Mouse (Mus musculus): ENCODE measurements around the gene Blcap. TPM values are rescaled to one million over a fixed set of nuclear protein-coding genes. Genes with fewer than 3 reads are reported as not detected.

Gene Blcap
- polyA plus RNA-seq, 1 experiment = 27.1 TPM

DNA sequence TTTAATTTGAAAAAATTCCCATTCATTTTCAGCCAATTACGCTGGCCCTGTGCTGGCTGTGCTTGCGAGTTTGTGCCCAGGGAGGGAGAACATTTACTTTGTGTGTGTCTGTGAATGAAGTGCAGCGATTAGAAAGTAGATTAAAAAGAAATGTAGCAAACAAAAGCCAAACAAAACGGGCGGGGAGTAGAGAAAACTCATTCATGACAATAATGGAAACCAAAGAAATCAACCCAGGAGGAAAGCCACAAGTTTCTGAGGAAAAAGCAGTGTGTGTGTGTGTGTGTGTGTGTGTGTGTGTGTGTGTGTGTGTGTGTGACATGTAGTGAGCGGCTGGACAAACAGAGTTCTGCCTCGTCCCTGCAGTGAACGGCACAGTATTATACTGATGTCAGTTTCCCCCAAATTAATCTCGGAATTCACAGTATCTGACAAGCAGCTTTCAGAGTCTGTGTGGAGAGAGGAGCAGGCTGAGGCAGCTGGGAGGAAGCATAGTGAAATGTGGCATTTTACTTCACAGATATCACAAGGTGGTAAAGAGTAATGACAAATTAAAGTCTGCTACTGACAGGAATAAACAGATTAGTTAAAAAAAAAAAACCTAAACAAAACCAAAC is 30.0 kb downstream of the Blcap start:
- no peaks in the 10 kb centered on the region for H3K79me2 ChIP-seq (ENCODE audit: control insufficient read depth, insufficient read depth)
- no peak overlapping the region for H3K4me3 ChIP-seq
- H3K4me2 ChIP-seq (ENCODE audit: low read depth) = no peak overlapping the region
- no peaks in the 10 kb centered on the region for H3K27me3 ChIP-seq (ENCODE audit: control insufficient read depth, insufficient read depth, insufficient read length)
- peaks cover 6% of the 10 kb centered on the region for H3K36me3 ChIP-seq (ENCODE audit: control insufficient read depth, insufficient read depth)
- H3ac ChIP-seq (ENCODE audit: control insufficient read depth, insufficient read length) = no peak overlapping the region
- TF ChIP-seq MYOG (IDR thresholded peaks at IDR 0.05; ENCODE audit: control insufficient read depth in 1 of 3, insufficient read depth in 1 of 3, insufficient read length in 2 of 3, low read depth in 2 of 3) = no peak
- TF ChIP-seq TCF3 (IDR thresholded peaks at IDR 0.05; ENCODE audit: insufficient read length, low read depth) = no peak
- TF ChIP-seq POLR2AphosphoS2 (IDR thresholded peaks at IDR 0.05; ENCODE audit: insufficient read length, low read depth) = no peak
- no peak for TF ChIP-seq SRF (IDR thresholded peaks at IDR 0.05; ENCODE audit: control insufficient read depth, insufficient read length, low read depth)
- no peak for TF ChIP-seq TCF12 (IDR thresholded peaks at IDR 0.05; ENCODE audit: insufficient read depth, poor library complexity, severe bottlenecking)
- TF ChIP-seq REST (IDR thresholded peaks at IDR 0.05; ENCODE audit: insufficient read depth, insufficient read length) = no peak
- no peak for TF ChIP-seq POLR2A (IDR thresholded peaks at IDR 0.05; ENCODE audit: insufficient read length, low read depth)
- no peak for TF ChIP-seq MAX (IDR thresholded peaks at IDR 0.05; ENCODE audit: low read depth)
- TF ChIP-seq MYOD1 (IDR thresholded peaks at IDR 0.05; ENCODE audit: control insufficient read depth in 1 of 3, insufficient read length in 2 of 3, low read depth in 2 of 3) = no peak
- TF ChIP-seq CEBPB (IDR thresholded peaks at IDR 0.05; ENCODE audit: insufficient read depth, poor library complexity, severe bottlenecking) = no peak
- no peak for TF ChIP-seq E2F4 (IDR thresholded peaks at IDR 0.05; ENCODE audit: insufficient read depth)
- TF ChIP-seq USF1 (IDR thresholded peaks at IDR 0.05; ENCODE audit: low read depth) = no peak

DNA sequence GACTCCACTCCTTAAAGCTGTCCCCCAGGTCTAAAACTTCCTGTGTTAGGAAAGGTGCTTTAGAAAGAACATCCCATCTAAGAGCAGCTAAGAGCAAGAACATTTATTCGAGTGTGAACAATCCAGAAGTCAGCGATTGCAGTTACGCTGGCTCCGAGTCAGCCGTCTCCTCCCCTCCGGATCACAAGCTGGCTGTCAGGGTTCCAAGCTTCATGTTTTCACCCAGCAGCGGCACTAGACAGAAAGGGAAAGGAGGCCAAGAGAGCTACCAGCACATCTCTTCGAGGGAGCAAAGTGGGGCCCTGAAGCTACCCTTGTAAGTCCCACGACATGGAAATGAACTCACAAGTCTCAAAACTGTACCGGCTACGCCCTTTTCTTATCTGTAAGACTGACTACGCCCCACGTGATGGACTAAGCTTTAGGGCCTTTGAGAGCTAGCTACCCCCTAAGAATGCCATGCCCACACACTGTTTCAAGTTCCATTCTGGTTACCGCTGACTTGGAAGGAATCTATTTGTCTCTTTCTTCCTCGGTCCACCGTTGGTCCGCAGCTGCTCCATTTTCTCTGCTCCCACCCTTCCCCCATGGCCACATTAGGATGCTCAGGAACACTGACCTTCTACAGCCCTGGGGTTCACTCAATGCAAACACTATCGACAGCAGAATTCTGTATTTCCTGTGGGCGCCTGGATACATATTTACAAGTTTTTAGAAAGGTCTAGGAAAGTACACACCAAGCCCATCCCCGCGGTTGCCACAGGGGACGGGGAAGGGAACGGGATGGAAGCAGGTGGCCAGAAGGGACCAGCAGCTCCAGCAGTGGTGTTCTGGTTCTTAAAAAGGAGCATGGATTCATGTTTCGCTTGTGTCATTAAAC is 30.8 kb downstream of the Blcap start:
- H3K36me3 ChIP-seq (ENCODE audit: control insufficient read depth, insufficient read depth) = peaks cover 6% of the 10 kb centered on the region
- H3K4me3 ChIP-seq = no peak overlapping the region
- no peaks in the 10 kb centered on the region for H3K27me3 ChIP-seq (ENCODE audit: control insufficient read depth, insufficient read depth, insufficient read length)
- no peak overlapping the region for H3ac ChIP-seq (ENCODE audit: control insufficient read depth, insufficient read length)
- TF ChIP-seq USF1 (IDR thresholded peaks at IDR 0.05; ENCODE audit: low read depth) (no peak), TCF3 (IDR thresholded peaks at IDR 0.05; ENCODE audit: insufficient read length, low read depth) (no peak), MYOD1 (IDR thresholded peaks at IDR 0.05; ENCODE audit: control insufficient read depth in 1 of 3, insufficient read length in 2 of 3, low read depth in 2 of 3) (no peak), SRF (IDR thresholded peaks at IDR 0.05; ENCODE audit: control insufficient read depth, insufficient read length, low read depth) (no peak), MYOG (IDR thresholded peaks at IDR 0.05; ENCODE audit: control insufficient read depth in 1 of 3, insufficient read depth in 1 of 3, insufficient read length in 2 of 3, low read depth in 2 of 3) (no peak), CEBPB (IDR thresholded peaks at IDR 0.05; ENCODE audit: insufficient read depth, poor library complexity, severe bottlenecking) (no peak), POLR2AphosphoS2 (IDR thresholded peaks at IDR 0.05; ENCODE audit: insufficient read length, low read depth) (no peak), POLR2A (IDR thresholded peaks at IDR 0.05; ENCODE audit: insufficient read length, low read depth) (no peak), TCF12 (IDR thresholded peaks at IDR 0.05; ENCODE audit: insufficient read depth, poor library complexity, severe bottlenecking) (no peak), MAX (IDR thresholded peaks at IDR 0.05; ENCODE audit: low read depth) (no peak), REST (IDR thresholded peaks at IDR 0.05; ENCODE audit: insufficient read depth, insufficient read length) (no peak), E2F4 (IDR thresholded peaks at IDR 0.05; ENCODE audit: insufficient read depth) (no peak)
- H3K79me2 ChIP-seq (ENCODE audit: control insufficient read depth, insufficient read depth) = no peaks in the 10 kb centered on the region
- no peak overlapping the region for H3K4me2 ChIP-seq (ENCODE audit: low read depth)

DNA sequence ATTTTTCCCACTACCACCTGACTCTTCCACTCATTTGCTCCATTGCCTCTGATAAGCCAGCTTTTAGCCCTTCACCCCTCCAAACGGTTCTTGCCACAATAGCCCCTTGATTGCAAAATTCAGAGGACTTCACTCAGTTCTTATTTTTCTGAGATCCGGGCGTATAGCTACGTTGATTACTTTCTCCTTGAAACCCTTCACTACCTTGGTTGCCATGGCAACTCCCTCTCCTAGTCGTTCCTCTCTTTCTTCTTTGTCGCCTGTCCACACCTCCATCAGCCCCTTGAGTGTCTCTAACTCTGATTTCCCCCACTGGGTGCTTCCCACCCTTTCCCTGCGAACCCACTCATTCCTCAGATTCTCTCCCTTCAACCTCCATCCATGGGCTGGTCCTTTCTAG is 34.0 kb downstream of the Blcap start:
- Histone ChIP-seq H3K36me3 (ENCODE audit: control insufficient read depth, insufficient read depth) (peaks cover 6% of the 10 kb centered on the region), H3K27me3 (ENCODE audit: control insufficient read depth, insufficient read depth, insufficient read length) (peaks cover 10% of the 10 kb centered on the region), H3ac (ENCODE audit: control insufficient read depth, insufficient read length) (no peak overlapping the region), H3K79me2 (ENCODE audit: control insufficient read depth, insufficient read depth) (no peaks in the 10 kb centered on the region), H3K4me3 (no peak overlapping the region), H3K4me2 (ENCODE audit: low read depth) (no peak overlapping the region)
- TF ChIP-seq CEBPB (IDR thresholded peaks at IDR 0.05; ENCODE audit: insufficient read depth, poor library complexity, severe bottlenecking) (no peak), REST (IDR thresholded peaks at IDR 0.05; ENCODE audit: insufficient read depth, insufficient read length) (no peak)

DNA sequence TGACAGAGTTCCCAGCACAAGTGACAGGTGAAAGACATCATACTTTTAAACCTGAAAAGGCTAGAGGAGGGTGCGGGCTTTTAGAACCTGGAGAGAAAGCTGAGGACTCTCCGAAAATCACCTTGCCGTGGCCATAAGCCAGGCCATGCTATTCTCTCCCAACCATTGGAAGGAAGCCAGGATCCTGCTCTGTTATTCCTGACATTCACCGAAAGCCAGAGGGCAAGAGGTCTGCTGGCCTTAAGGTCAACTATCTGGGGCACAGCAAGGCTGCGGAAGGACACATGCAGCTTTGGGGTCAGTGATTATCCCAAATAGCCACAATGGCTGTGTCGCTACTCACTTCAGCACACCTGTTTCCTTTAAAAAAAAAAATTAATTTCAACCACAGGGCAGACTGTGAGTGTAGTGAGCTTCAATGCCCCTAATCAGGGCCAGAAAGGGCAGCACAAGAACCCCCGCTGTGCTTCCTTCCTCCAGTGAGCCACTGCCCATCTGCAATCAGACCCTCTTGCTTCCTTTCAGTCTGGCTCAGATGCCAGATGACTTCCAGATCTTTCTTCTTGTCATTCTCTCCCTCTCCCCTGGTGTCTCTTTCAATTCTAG is 34.5 kb downstream of the Blcap start:
- Histone ChIP-seq H3K79me2 (ENCODE audit: control insufficient read depth, insufficient read depth) (no peaks in the 10 kb centered on the region), H3ac (ENCODE audit: control insufficient read depth, insufficient read length) (no peak overlapping the region), H3K4me2 (ENCODE audit: low read depth) (no peak overlapping the region), H3K4me3 (no peak overlapping the region), H3K36me3 (ENCODE audit: control insufficient read depth, insufficient read depth) (peaks cover 4% of the 10 kb centered on the region), H3K27me3 (ENCODE audit: control insufficient read depth, insufficient read depth, insufficient read length) (peaks cover 10% of the 10 kb centered on the region)
- TF ChIP-seq POLR2A (IDR thresholded peaks at IDR 0.05; ENCODE audit: insufficient read length, low read depth) (no peak), MYOG (IDR thresholded peaks at IDR 0.05; ENCODE audit: control insufficient read depth in 1 of 3, insufficient read depth in 1 of 3, insufficient read length in 2 of 3, low read depth in 2 of 3) (no peak), MAX (IDR thresholded peaks at IDR 0.05; ENCODE audit: low read depth) (no peak), E2F4 (IDR thresholded peaks at IDR 0.05; ENCODE audit: insufficient read depth) (no peak), POLR2AphosphoS2 (IDR thresholded peaks at IDR 0.05; ENCODE audit: insufficient read length, low read depth) (no peak), CEBPB (IDR thresholded peaks at IDR 0.05; ENCODE audit: insufficient read depth, poor library complexity, severe bottlenecking) (no peak), USF1 (IDR thresholded peaks at IDR 0.05; ENCODE audit: low read depth) (no peak), REST (IDR thresholded peaks at IDR 0.05; ENCODE audit: insufficient read depth, insufficient read length) (no peak)
